Mouse (Mus musculus): Measurements from ENCODE around the gene Olfr1309. TPM values are rescaled to one million over a fixed set of nuclear protein-coding genes. Genes with fewer than 3 reads are reported as not detected.

Gene Olfr1309
- total RNA-seq (2023): not detected

GRCm38 (mm10) chr2:111990181-111990580 is at the start of gene Olfr1309:
Gene Olfr1309, minus strand, starts transcription at chr2:111990281.

DNA sequence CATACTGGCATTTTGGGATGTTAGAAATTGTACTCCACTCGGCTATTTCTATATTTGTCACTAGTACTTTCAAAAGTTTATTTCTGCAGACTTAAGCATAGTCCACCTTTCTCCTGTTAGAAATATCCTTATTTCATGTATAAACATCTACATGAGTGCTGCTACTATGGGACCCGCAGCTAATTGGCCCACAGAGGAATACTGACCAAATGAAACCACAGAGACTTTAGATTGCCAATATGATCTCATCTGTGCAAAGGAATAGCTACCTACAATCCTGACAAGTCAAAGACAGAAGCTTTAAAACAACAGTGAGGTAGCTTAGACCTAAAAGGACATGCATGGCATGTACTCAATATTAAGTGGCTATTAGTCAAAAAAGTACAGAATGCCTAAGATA is 34.2 kb upstream of the Olfr1309 start, which contains the start of gene Olfr1311:
Gene Olfr1311, minus strand, starts transcription at position 101 of the 400 bp plus-strand sequence.

GRCm38 (mm10) chr2:112012608-112013007 is 22.5 kb upstream of the Olfr1309 start, which contains the start of gene Olfr1310:
Gene Olfr1310, minus strand, starts transcription at chr2:112012708.

GRCm38 (mm10) chr2:111964844-111965243 is 25.2 kb downstream of the Olfr1309 start, which contains the start of gene Olfr1308:
Gene Olfr1308, minus strand, starts transcription at chr2:111964944.

DNA sequence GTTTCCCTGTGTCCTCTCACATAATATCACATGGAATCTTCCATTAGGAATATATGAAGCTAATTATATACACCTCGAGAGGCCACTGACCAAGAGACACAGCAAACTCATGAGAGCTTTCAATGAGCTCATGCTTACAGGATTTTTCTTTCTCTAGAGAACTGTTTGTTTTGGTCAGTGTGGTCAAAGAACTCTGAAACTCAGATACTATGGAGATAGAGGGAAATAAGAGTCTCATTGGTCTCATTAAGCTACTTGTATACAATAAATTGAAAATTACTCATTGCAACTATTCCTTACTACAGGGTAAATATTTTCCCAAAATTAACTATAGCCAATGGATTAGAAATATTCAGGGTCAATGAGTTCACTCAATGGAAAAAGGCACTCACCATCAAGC is 40.7 kb downstream of the Olfr1309 start, which contains the start of gene Olfr1307:
Gene Olfr1307, minus strand, starts transcription at position 101 of the 400 bp plus-strand sequence.

Other genes starting within 250 kb of the Olfr1309 start
- gene Olfr1301, start 239.3 kb downstream of the Olfr1309 start, total RNA-seq (2023): not detected
- not detected for gene Olfr1302, start 212.9 kb downstream of the Olfr1309 start, total RNA-seq (2023)
- gene Olfr1303, start 169.9 kb downstream of the Olfr1309 start, total RNA-seq (2023): not detected
- gene Olfr1305, start 113.1 kb downstream of the Olfr1309 start, total RNA-seq (2023): not detected
- gene Olfr1306, start 74.0 kb downstream of the Olfr1309 start, total RNA-seq (2023): not detected
- gene Olfr1307, start 40.8 kb downstream of the Olfr1309 start, total RNA-seq (2023): under 1 TPM; 0.06 to 0.08 TPM
- not detected for gene Olfr1308, start 25.3 kb downstream of the Olfr1309 start, total RNA-seq (2023)
- not detected for gene Olfr1310, start 22.4 kb upstream of the Olfr1309 start, total RNA-seq (2023)
- gene Olfr1311, start 34.1 kb upstream of the Olfr1309 start, total RNA-seq (2023): not detected
- gene Olfr1312, start 60.0 kb upstream of the Olfr1309 start, total RNA-seq (2023): not detected
- not detected for gene Olfr1313, start 87.6 kb upstream of the Olfr1309 start, total RNA-seq (2023)
- gene Olfr1314, start 106.5 kb upstream of the Olfr1309 start, total RNA-seq (2023): not detected
- gene Olfr1315-ps1, start 125.2 kb upstream of the Olfr1309 start, total RNA-seq (2023): not detected
- gene Olfr1316, start 144.7 kb upstream of the Olfr1309 start, total RNA-seq (2023): not detected
- gene Olfr1317, start 150.0 kb upstream of the Olfr1309 start, total RNA-seq (2023): not detected
- not detected for gene Olfr1318, start 163.9 kb upstream of the Olfr1309 start, total RNA-seq (2023)
- gene Lpcat4, start 249.2 kb upstream of the Olfr1309 start, total RNA-seq (2023): 10 to 100 TPM; 79.3 to 79.9 TPM

Data from monocyte, adult 59 days (primary cell).